Mouse (Mus musculus): ENCODE measurements around the gene Sp1. TPM values are rescaled to one million over a fixed set of nuclear protein-coding genes. Genes with fewer than 3 reads are reported as not detected.
A peak's percentile ranks its signal among the peaks of the same experiment; 100 is the strongest.

The Sp1 gene
- polyA plus RNA-seq, 1 experiment from 2014 or later: 9.6 TPM

DNA sequence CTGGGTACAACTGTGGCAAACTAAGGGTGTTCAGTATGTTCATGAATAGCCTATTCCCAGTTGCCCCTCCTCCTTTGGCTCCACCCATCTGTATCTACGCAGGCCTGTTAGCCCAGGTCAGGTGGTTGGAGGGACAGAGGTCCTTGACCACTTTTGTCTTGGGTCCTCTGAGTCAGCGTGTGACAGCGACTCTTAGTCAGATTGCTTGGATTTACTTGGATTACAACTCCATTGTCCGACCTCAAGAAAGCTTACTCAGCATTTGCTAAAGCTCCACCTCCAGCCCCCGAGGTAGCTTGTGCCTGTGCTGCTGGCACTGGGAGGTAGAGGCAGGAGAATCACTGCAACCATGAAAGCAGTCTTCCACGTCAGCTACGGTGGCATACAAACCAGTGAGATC lies 45.0 kb downstream of the Sp1 start:
- Histone ChIP-seq H3K4me1 (no peaks in the 10 kb centered on the region), H3K27me3 (replicated peaks) (no peaks in the 10 kb centered on the region), H3K4me2 (no peak overlapping the region), H3K9me3 (no peaks in the 10 kb centered on the region), H3K4me3 (replicated peaks) (no peak overlapping the region), H3K36me3 (no peaks in the 10 kb centered on the region), H3K9ac (no peak overlapping the region), H3K27ac (no peak overlapping the region)
- 40% methylated on average over 7 of the region's 7 CpGs for WGBS
- no peak for ATAC-seq (ENCODE audit: insufficient read depth, low FRiP score, low read depth)

DNA sequence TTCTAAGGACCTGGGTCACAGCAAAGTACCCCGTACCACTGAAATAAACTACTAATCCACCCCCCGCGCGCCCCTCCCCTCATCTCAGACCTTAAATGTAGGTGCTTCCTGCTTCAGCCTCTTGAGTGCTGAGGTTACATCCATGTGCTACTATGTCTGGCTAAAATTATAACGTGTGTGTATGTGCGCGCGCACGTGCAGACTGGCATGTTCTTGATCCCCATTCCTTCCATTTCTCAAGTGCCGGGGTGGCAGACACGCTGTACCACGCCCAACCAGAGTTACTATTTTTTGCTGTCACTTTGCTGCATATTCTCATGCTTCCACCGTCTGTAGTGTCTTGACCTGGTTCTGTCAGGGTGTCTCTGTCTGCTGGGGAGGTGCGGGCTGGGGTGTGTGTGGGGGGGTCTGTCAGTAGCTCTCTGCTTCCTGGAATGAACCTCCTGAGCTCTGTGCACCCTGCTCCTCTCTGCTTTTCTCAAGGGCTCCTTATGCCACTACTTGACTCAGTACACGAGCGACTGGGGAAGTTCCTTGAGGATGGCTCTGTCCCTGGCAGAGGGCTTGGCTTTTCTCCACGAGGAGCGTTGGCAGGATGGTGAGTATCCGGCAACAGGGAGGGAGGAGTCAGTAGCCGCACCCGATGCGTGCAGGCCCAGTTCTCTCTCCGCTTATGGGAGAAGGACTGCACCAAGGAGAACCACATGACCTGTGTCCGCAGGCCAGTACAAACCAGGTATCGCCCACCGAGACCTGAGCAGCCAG lies 45.9 kb downstream of the Sp1 start:
- no peaks in the 10 kb centered on the region for H3K9me3 ChIP-seq
- H3K4me3 ChIP-seq (replicated peaks): no peak overlapping the region
- no peak overlapping the region for H3K4me2 ChIP-seq
- H3K27me3 ChIP-seq (replicated peaks): no peaks in the 10 kb centered on the region
- WGBS: 73% methylated on average over 26 of the region's 26 CpGs
- H3K9ac ChIP-seq: no peak overlapping the region
- no peak for ATAC-seq (ENCODE audit: insufficient read depth, low FRiP score, low read depth)
- no peaks in the 10 kb centered on the region for H3K36me3 ChIP-seq
- no peaks in the 10 kb centered on the region for H3K4me1 ChIP-seq
- no peak overlapping the region for H3K27ac ChIP-seq

DNA sequence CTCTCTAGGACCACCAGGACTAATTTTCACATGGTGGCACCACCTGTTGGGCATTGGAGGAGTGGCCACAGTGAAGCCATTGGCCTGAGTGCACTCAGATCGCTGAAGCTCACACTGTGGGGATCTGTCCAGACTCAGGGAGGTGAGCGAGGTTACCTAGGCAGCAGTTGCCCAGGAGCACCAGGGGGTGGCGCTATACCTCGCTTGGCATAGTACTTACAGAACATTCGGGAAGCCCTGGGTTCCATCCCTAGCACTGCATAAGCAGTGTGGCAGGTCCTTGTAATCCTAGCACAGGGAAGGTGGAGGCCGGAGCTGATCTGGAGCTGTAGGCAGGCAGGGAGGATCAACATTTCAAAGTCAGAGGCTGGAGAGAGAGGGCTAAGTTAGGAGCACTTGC lies 50.0 kb downstream of the Sp1 start:
- ATAC-seq (ENCODE audit: insufficient read depth, low FRiP score, low read depth): no peak
- Histone ChIP-seq H3K27ac (no peak overlapping the region), H3K4me1 (no peaks in the 10 kb centered on the region; the same call in 1 of the 2 replicates), H3K9me3 (no peaks in the 10 kb centered on the region), H3K36me3 (no peaks in the 10 kb centered on the region), H3K4me2 (no peak overlapping the region), H3K9ac (no peak overlapping the region), H3K4me3 (replicated peaks) (no peak overlapping the region), H3K27me3 (replicated peaks) (no peaks in the 10 kb centered on the region)
- WGBS: 39% methylated on average over 6 of the region's 6 CpGs

DNA sequence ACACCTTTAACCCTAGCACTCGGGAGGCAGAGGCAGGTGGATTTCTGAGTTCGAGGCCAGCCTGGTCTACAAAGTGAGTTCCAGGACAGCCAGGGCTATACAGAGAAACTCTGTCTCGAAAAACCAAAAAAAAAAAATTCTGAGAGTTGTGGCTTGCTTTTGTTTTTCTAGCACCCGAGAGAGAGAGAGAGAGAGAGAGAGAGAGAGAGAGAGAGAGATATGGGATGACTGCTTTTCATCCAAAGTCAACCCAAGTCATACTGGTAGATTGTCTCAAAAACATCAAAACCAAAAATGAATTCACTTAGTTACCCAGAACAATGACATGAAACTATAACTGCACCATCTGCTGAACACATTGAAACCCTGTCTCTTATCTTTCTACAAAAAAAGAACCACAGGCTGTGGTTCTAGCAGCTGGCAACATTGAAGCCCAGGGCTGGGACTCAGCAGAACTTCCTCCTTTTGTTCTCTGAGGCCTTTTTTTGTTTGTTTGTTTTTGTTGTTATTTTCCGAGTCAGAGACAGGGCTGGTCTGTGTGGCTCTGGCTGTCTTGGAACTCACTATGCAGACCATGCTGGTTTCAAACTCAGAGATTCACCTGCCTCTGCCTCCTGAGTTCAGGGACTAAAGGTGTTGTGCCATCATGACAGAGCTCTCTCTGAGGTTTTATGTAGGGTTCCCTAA lies 52.2 kb downstream of the Sp1 start:
- Histone ChIP-seq H3K4me1 (no peaks in the 10 kb centered on the region; the same call in 1 of the 2 replicates), H3K9me3 (no peaks in the 10 kb centered on the region), H3K27me3 (replicated peaks) (no peaks in the 10 kb centered on the region), H3K4me3 (replicated peaks) (peak overlapping the region; percentile 53; the same call in 1 of the 2 replicates), H3K4me2 (peak overlapping the region; percentile 69), H3K9ac (no peak overlapping the region), H3K36me3 (no peaks in the 10 kb centered on the region), H3K27ac (no peak overlapping the region)
- ATAC-seq (ENCODE audit: insufficient read depth, low FRiP score, low read depth): no peak
- WGBS: 63% methylated on average over 5 of the region's 5 CpGs

DNA sequence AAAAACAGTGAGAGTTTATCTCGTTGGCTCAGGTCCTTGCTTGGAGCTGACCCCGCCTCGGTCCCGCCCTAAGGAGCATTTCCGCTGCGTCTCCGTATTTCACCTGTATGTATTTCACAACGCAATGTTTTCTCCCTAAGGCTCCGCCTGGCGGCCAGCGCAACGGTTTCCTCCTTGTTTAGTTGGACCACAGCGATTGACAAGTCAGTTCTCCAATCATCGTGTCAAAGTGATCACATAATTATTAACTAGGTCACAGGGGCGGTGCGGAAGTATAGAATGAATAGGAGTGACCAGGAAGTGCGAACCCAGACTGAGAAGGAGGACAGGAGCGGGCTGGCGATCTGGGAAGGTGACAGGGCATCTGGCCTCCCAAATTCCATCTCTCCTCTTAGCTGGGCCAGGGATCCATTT lies 53.0 kb downstream of the Sp1 start, which contains the start of gene Prr13:
Gene Prr13, plus strand, starts transcription at position 125 of the 414 bp plus-strand sequence.
- Histone ChIP-seq H3K9me3 (no peaks in the 10 kb centered on the region), H3K36me3 (no peaks in the 10 kb centered on the region), H3K4me2 (peak within 1 kb of the TSS; percentile 69), H3K4me1 (no peaks in the 10 kb centered on the region; the same call in 1 of the 2 replicates), H3K9ac (peak within 1 kb of the TSS; percentile 19; the same call in 1 of the 2 replicates), H3K27me3 (replicated peaks) (no peaks in the 10 kb centered on the region), H3K4me3 (replicated peaks) (peak within 1 kb of the TSS; percentile 53), H3K27ac (peak within 1 kb of the TSS; percentile 74)
- peak; percentile 91 for ATAC-seq (ENCODE audit: insufficient read depth, low FRiP score, low read depth)
- under 1% methylated on average over 19 of the region's 19 CpGs for WGBS

DNA sequence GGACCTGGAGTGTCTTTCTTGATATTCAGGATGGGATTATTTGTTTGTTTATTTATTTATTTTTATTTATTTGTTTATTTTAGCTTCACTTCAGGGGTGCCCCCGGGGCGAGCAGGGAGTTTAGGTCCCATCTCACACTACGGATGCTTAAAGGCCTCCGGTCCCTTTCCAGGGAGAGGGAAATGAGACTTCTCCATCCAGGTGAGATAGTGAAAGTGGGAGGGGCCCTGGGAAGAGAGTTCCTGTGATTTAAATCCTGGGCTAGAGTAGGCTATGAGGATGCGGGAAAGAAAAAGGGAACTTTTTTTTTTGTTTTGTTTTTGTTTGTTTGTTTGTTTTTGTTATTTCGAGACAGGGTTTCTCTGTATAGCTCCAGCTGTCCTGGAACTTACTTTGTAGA lies 53.4 kb downstream of the Sp1 start:
- no peaks in the 10 kb centered on the region for H3K9me3 ChIP-seq
- H3K9ac ChIP-seq: peak overlapping the region; percentile 19; the same call in 1 of the 2 replicates
- H3K4me3 ChIP-seq (replicated peaks): peak overlapping the region; percentile 53
- H3K27ac ChIP-seq: peak overlapping the region; percentile 74
- no peaks in the 10 kb centered on the region for H3K27me3 ChIP-seq (replicated peaks)
- no peaks in the 10 kb centered on the region for H3K36me3 ChIP-seq
- 33% methylated on average over 6 of the region's 6 CpGs for WGBS
- H3K4me2 ChIP-seq: peak overlapping the region; percentile 69
- no peak for ATAC-seq (ENCODE audit: insufficient read depth, low FRiP score, low read depth)
- H3K4me1 ChIP-seq: no peaks in the 10 kb centered on the region; the same call in 1 of the 2 replicates

DNA sequence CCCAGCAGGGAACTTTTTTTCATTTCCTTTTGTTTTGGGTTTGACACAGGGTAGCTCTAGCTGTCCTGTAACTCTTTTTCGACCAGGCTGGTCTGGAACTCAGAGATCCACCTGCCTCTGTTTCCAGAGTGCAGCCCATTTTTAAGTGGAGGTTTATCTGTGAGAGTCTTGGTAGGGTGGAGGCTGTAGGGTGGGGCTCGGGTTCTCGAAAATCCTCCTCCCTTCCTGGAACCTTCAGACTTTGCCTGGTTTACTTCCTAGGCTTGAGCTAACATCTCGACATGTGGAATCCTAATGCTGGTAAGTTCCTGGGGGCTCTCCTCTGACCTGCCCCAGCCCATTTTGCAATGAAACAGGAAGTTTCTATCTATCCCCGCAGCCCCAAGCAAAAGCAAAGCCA lies 53.9 kb downstream of the Sp1 start:
- Histone ChIP-seq H3K9me3 (no peaks in the 10 kb centered on the region), H3K36me3 (no peaks in the 10 kb centered on the region), H3K27ac (0 out of 2 replicates have a peak overlapping the region, but pooled peaks have one; percentile 19), H3K4me2 (peak overlapping the region; percentile 69), H3K4me1 (no peaks in the 10 kb centered on the region; the same call in 1 of the 2 replicates), H3K27me3 (replicated peaks) (no peaks in the 10 kb centered on the region), H3K4me3 (replicated peaks) (peak overlapping the region; percentile 53), H3K9ac (no peak overlapping the region)
- 51% methylated on average over 5 of the region's 5 CpGs for WGBS
- peak; percentile 48; the same call in 1 of the 2 replicates for ATAC-seq (ENCODE audit: insufficient read depth, low FRiP score, low read depth)

DNA sequence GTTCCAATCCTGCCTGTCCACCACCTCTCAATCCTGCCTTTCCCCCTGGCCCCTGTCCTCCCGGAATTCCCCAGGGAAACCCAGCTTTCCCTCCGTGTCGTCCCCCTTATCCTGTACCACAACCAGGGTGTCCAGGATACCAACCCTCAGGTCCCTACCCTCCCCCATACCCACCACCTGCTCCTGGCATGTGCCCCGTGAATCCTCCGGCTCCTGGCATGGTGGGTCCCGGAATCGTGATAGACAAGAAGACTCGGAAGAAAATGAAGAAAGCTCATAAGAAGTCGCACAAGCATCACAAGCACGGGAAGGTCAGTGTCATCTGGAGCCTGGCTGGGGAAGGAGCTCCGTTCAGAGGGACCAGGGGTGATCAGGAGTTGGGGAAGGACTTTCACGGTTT lies 54.5 kb downstream of the Sp1 start:
- 73% methylated on average over 12 of the region's 12 CpGs for WGBS
- H3K4me2 ChIP-seq: peak overlapping the region; percentile 69
- H3K4me1 ChIP-seq: no peaks in the 10 kb centered on the region; the same call in 1 of the 2 replicates
- no peaks in the 10 kb centered on the region for H3K27me3 ChIP-seq (replicated peaks)
- no peak overlapping the region for H3K9ac ChIP-seq
- H3K9me3 ChIP-seq: no peaks in the 10 kb centered on the region
- H3K4me3 ChIP-seq (replicated peaks): peak overlapping the region; percentile 53
- ATAC-seq (ENCODE audit: insufficient read depth, low FRiP score, low read depth): no peak
- H3K27ac ChIP-seq: no peak overlapping the region
- H3K36me3 ChIP-seq: no peaks in the 10 kb centered on the region

DNA sequence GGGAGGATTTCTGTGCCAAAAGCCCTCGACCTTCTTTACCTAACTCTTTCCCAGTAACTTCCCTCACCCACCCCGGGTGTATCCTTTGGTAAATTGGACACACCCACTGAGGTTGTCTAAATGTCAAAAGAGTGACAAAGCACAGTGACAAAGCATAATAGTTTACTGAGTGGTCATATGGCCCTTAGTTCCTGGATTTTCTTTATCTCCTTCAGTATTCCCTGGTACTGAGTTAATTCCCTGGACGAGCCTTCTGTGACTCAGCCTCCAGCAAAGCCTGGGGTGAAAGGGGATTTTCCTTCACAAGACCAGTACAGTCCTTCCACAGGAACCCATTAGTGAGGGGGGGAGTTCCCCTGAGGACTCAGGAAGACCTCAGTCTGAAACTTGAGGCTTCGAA lies 55.0 kb downstream of the Sp1 start:
- Histone ChIP-seq H3K9ac (no peak overlapping the region), H3K4me2 (peak overlapping the region; percentile 69), H3K4me1 (no peaks in the 10 kb centered on the region; the same call in 1 of the 2 replicates), H3K9me3 (no peaks in the 10 kb centered on the region), H3K4me3 (replicated peaks) (peak overlapping the region; percentile 53; the same call in 1 of the 2 replicates), H3K36me3 (no peaks in the 10 kb centered on the region), H3K27ac (peak overlapping the region; percentile 51; the same call in 1 of the 2 replicates), H3K27me3 (replicated peaks) (no peaks in the 10 kb centered on the region)
- 38% methylated on average over 4 of the region's 4 CpGs for WGBS
- ATAC-seq (ENCODE audit: insufficient read depth, low FRiP score, low read depth): no peak

DNA sequence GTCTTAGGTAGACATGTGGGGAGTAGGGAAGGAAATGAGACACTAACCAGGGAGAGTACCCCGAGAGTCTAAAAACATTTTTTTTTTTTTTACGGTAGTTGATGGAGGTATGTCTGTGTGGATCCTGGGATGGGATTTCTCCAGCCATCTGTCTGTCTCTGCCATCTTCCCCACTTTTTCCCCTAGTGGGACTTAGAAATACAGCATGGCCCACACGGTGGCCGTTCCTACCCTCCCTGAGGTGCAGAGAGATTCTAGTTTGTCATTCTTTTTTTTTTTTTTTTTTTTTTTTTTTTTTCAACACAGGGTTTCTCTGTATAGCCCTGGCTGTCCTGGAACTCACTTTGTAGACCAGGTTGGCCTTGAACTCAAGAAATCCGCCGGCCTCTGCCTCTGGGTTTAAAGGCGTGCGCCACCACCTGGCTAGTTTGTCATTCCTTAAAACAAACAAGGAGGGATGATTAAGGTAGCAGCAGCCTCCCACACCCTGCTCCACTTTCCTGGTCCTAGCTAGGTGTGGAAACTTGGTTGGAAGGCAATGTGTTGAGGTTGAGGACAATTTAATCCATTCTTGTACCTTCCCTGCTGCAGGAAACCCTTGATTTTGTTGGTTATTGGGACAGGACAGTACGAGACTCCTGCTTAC lies 55.6 kb downstream of the Sp1 start:
- H3K9ac ChIP-seq: no peak overlapping the region
- H3K4me1 ChIP-seq: no peaks in the 10 kb centered on the region; the same call in 1 of the 2 replicates
- H3K27ac ChIP-seq: peak overlapping the region; percentile 51; the same call in 1 of the 2 replicates
- peak overlapping the region; percentile 69; the same call in 1 of the 2 replicates for H3K4me2 ChIP-seq
- H3K27me3 ChIP-seq (replicated peaks): no peaks in the 10 kb centered on the region
- no peak for ATAC-seq (ENCODE audit: insufficient read depth, low FRiP score, low read depth)
- no peaks in the 10 kb centered on the region for H3K9me3 ChIP-seq
- WGBS: 74% methylated on average over 9 of the region's 9 CpGs
- H3K4me3 ChIP-seq (replicated peaks): no peak overlapping the region
- H3K36me3 ChIP-seq: no peaks in the 10 kb centered on the region

DNA sequence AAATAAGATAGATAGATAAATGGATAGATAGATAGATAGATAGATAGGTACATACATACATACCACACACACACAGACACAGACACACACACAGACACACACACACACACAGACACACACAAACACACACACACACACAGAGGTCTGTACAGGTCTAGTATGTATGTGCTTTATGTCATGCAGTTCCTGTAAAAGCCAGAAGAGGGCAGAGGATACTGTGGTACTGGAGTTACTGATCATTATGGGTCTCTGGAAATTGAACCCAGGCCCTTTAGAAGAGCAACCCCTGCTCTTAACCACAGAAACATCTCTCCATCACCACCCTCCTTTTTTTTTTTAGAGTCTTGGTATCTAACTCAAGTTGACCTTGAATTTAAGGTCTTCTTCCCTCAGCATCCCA lies 57.7 kb downstream of the Sp1 start:
- H3K27ac ChIP-seq: no peak overlapping the region
- H3K4me3 ChIP-seq (replicated peaks): no peak overlapping the region
- no peak for ATAC-seq (ENCODE audit: insufficient read depth, low FRiP score, low read depth)
- H3K9ac ChIP-seq: no peak overlapping the region
- H3K27me3 ChIP-seq (replicated peaks): no peaks in the 10 kb centered on the region
- no peaks in the 10 kb centered on the region for H3K9me3 ChIP-seq
- H3K4me2 ChIP-seq: no peak overlapping the region
- no peaks in the 10 kb centered on the region; the same call in 1 of the 2 replicates for H3K4me1 ChIP-seq
- no peaks in the 10 kb centered on the region for H3K36me3 ChIP-seq

All from stomach, embryonic 15.5 days (tissue).